Mouse (Mus musculus): ENCODE measurements at regions not wholly inside any gene's neighbourhood (a gene's known extent, or its start where the extent isn't known, plus 50 kb on each side); places are given as distances from the start of the nearest gene placed in this dataset.

GRCm38 (mm10) chr1:174999265-175000200 is 77.9 kb upstream of the Grem2 start:
- DNase-seq, result peak; percentile 65 to 70

GRCm38 (mm10) chr1:174992520-174992919 is 70.9 kb upstream of the Grem2 start:
- no peak for DNase-seq

GRCm38 (mm10) chr1:174988590-174988989 is 67.0 kb upstream of the Grem2 start:
- no peak for DNase-seq

GRCm38 (mm10) chr1:174971895-174972294 is 50.3 kb upstream of the Grem2 start:
- DNase-seq, result no peak

Data from cerebellum, postnatal 14 days (tissue).